Mouse (Mus musculus) macrophage (primary cell): ENCODE results near the gene Rrm1. TPM values are rescaled to one million over a fixed set of nuclear protein-coding genes. Genes with fewer than 3 reads are reported as not detected.
"Not testable (repeated sequence)": the region's sequence is repeated elsewhere in the genome, so short reads cannot be mapped to it uniquely, and the experiment has no call there.

Source experiments
- H3K27ac ChIP-seq: fragments of 350-480 bp; formaldehyde crosslinking; 2 replicates; pipeline ENCODE4 v1.9.0; 2021
- H3K36me3 ChIP-seq: fragments of 350-480 bp; formaldehyde crosslinking; 2 replicates; pipeline ENCODE4 v1.9.0; 2021; ENCODE audit errors: inconsistent target
- H3K4me3 ChIP-seq: fragments of 350-480 bp; formaldehyde crosslinking; 2 replicates; pipeline ENCODE4 v1.9.0; 2021; ENCODE audit errors: inconsistent target
- H3K79me2 ChIP-seq: fragments of 350-480 bp; formaldehyde crosslinking; 2 replicates; pipeline ENCODE4 v1.9.0; 2021; ENCODE audit errors: inconsistent target
- WGBS: methylation state at CpG from one replicate; pipeline ENCODE4 v1.1.7; 2026; ENCODE audit warnings: inconsistent platforms; ENCODE audit not compliant: missing documents; 5-methylcytosine and 5-hydroxymethylcytosine counted together
- polyA plus RNA-seq: library from polyadenylated mRNA; stranded (reverse); fragments of 250-400 nt; gene quantifications from 3 replicates; pipeline ENCODE4 v1.2.4, GENCODE M21; 2018; ENCODE audit warnings: inconsistent platforms

The Rrm1 gene
- polyA plus RNA-seq, 1 experiment from 2014 or later: 64.3 TPM

DNA sequence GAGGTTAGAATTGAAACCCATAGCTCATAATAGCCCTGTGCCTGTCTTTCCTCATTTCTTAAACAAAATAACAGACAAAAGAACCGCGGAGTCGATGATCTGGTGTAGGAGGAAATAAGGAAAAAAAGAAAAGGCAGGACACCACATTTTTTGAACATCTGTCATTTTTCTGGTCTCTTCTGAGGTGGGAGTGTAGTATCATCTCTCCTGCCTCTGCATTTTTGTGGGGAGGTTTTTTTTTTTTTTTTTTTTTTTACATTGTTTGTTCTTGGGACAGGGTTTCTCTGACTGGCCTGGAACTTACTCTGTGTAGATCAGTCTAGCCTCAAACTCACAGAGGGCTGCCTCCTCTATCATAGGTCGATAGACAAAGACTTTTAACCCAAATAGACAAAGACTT lies 937 bp downstream of the Rrm1 start:
- H3K27ac ChIP-seq: peak overlapping the region; percentile 76
- 0 out of 2 replicates have a peak, but pooled peaks cover 4% of the 10 kb centered on the region for H3K36me3 ChIP-seq
- 0% methylated on average over 4 of the region's 4 CpGs for WGBS
- H3K79me2 ChIP-seq: peaks cover 38% of the 10 kb centered on the region
- peak overlapping the region; percentile 79 for H3K4me3 ChIP-seq

DNA sequence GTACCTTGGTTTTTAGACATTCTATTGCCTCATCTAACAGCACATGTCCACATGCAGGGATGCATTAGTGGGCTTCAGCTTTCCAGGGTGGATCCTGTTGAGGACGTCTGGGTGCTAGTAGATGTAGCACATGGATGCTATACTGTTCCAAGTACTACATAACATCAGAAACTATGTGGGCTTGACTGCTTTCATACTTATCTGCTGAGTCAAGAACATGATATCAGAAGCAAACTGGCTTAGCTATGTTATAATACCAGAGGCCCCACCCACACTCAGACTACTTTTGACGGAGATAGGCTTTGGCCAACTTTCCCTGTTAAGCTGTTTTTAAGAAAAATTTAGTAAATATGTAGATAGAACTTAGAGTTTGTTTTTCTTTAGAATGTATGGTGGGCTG lies 2.8 kb downstream of the Rrm1 start:
- no peak overlapping the region for H3K4me3 ChIP-seq
- peaks cover 38% of the 10 kb centered on the region for H3K79me2 ChIP-seq
- H3K27ac ChIP-seq: no peak overlapping the region
- 97% methylated on average over 2 of the region's 2 CpGs for WGBS
- H3K36me3 ChIP-seq: peaks cover 17% of the 10 kb centered on the region

DNA sequence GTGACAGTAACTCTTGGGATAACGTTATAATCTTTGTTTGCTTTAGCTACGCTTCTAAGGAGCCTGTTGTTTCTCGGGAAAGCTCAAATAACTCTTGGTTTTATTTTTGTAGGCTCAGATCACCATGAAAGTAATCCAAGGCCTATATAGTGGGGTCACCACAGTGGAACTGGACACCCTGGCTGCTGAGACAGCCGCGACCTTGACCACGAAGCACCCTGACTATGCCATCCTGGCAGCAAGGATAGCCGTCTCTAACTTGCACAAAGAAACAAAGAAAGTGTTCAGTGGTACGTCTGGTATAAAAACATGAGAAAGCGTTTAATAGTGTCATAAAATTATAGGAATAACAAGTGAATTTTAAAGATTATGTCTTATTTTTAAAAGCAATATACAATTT lies 4.9 kb downstream of the Rrm1 start:
- Histone ChIP-seq H3K4me3 (no peak overlapping the region), H3K36me3 (peaks cover 28% of the 10 kb centered on the region), H3K27ac (no peak overlapping the region), H3K79me2 (peaks cover 38% of the 10 kb centered on the region)
- whole genome bisulfite sequencing: 96% methylated on average over 9 of the region's 9 CpGs

DNA sequence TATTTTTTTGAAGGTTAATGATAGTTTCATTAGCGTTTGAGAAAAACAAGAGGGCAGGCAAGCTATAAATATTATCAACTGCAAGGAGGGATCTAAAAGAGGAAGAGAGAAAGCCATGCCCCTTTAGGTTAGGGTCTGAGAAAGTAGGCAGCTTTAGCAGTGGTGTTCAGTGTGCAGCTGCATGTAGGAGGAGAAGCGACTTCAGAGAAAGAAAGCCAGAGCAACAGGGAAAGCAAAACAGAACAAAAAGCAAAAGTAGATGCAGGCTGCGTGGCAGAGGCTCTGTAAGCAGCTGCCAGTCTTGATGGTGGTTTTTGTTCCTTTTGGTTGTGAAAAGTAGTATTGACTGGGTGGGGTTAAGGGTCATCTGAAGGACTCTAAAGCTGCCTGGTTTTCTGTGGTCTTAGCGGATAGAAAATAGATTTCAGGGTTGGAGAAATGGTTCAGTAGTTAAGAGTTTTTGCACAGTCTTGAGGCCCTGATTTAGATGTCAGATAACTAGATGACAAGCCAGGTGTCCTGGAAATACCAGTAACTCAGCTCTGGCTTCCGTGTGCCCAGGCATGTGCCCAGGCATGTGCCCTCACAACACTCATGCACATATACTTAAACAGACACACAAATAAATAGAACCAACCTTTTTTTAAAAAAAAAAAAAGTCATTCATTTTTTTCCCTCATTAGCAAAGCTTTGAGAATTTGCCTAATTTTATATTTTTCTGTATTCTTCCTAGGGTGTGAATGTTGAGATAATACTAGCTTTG lies 17.3 kb downstream of the Rrm1 start:
- H3K79me2 ChIP-seq: no peaks in the 10 kb centered on the region
- peaks cover 43% of the 10 kb centered on the region for H3K36me3 ChIP-seq
- no peak overlapping the region for H3K4me3 ChIP-seq
- WGBS: 78% methylated on average over 5 of the region's 5 CpGs
- H3K27ac ChIP-seq: no peak overlapping the region

DNA sequence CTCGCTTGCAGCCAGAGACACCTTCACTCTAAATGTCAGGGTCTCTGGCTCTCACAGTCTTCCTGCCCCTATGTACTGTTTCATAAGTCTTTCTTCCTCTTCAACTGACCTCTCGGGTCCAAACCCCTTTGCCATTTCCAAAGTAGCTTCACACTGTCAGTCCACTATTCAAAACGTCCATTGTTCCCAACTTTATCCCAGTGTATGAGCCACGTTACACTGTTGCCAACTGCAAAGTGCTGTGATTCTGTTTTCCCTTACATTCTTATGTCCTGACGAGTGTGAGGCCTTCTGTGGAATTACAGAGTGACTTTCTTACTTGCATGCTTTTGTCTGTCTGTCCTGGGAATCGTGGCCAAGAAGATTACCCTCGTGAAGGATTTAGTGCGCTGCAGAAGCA lies 26.1 kb downstream of the Rrm1 start:
- Histone ChIP-seq H3K4me3 (no peak overlapping the region), H3K27ac (no peak overlapping the region), H3K36me3 (peaks cover 54% of the 10 kb centered on the region), H3K79me2 (no peaks in the 10 kb centered on the region)
- 88% methylated on average over 8 of the region's 8 CpGs for WGBS

DNA sequence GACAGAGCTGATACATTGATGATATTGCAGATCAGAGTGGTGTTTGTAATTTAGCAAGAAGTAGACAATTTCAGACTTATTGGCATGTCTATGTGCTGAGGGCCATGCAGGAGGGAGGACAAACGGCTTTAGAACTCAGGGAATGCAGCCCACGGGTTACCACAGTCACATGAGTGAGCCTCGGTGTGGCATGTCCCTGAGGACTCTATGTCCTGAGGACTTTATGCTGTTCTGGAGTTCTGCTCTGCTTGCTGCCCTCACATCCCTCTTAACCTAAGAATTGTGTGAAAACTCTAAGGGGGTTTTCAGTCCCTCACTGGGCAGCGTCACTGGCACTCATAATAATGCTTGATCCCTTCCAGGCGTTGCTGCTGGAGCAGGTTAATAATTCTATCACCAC lies 31.2 kb downstream of the Rrm1 start:
- Histone ChIP-seq H3K4me3 (no peak overlapping the region), H3K36me3 (peaks cover 17% of the 10 kb centered on the region), H3K27ac (no peak overlapping the region), H3K79me2 (no peaks in the 10 kb centered on the region)
- 84% methylated on average over 5 of the region's 5 CpGs for WGBS

DNA sequence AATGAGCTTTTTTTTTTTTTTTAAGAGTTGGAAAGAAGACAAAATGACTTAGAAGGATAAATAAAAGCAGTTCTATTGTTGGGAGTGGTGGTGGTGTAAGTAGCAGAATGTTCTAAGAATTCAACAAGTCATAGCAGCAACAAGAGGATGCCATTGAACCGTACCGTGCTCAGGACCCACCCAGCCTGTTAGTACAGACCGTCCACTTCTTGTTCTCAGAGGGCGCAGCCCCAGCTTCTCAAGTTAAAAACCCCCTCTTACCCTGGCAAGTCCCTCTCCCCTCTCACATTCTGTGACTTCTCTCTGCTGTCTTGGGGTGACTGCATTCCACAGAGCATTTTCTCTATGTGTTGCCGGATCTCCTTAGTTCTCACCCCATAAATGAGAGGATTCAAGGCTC lies 35.1 kb downstream of the Rrm1 start:
- Histone ChIP-seq H3K4me3 (no peak overlapping the region), H3K79me2 (no peaks in the 10 kb centered on the region), H3K27ac (no peak overlapping the region), H3K36me3 (no peaks in the 10 kb centered on the region)
- 98% methylated on average over 5 of the region's 5 CpGs for WGBS

DNA sequence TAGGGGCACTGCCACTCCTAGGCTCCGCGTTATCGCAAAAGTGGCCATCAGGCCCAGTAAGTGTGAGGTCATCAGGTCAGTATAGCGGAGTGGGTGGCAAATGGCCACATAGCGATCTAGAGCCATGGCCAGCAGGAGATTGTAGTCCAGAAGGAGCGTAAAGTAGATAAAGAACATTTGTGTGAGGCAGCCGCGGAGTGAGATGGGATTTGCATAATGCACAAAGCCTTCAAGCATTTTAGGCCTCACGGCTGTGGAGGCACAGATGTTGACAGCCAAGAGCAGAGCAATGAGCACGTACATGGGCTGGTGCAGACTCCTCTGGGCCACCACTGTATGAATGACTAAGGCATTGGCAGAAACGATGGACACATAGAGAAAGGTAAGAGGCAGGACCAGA lies 35.9 kb downstream of the Rrm1 start:
- Histone ChIP-seq H3K36me3 (no peaks in the 10 kb centered on the region), H3K27ac (no peak overlapping the region), H3K79me2 (no peaks in the 10 kb centered on the region), H3K4me3 (no peak overlapping the region)
- 98% methylated on average over 11 of the region's 11 CpGs for WGBS

DNA sequence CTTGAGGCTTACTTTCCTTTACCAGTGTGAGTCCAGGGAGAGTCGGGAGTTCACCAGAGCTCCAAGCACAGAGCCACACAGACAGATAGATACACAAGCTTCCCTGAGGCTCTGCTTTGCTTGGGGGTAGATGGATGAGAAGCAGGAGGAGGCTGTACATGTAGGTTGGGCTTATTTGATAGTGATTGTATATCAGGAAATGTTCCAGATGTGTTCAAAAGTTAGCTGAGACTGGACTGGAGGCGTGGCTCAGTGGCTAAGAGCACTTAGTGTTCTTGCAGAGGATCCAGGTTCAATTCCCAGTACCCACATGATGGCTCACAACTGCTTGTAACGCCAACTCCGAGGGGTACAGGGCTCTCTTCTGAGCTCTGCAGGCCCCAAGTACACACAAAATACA lies 36.9 kb downstream of the Rrm1 start:
- no peaks in the 10 kb centered on the region for H3K79me2 ChIP-seq
- WGBS: 95% methylated on average over 4 of the region's 4 CpGs
- no peaks in the 10 kb centered on the region for H3K36me3 ChIP-seq
- no peak overlapping the region for H3K27ac ChIP-seq
- H3K4me3 ChIP-seq: no peak overlapping the region

DNA sequence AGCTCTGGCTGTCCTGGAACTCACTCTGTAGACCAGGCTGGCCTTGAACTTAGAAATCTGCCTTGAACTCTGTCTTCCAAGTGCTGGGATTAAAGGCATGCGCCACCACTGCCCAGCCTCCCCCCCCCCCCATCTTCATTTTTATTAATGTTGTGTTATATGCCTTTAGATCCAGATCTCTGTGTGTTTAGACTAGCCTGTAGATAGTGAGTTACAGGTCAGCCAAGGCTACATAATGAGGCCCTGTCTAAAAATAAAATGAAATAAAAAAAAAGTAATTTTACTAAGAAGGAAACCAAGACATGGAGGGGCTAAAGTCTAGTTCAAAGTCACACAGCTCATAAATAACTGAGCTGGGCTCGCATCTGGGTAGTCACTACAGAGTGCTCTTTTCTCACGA lies 37.4 kb downstream of the Rrm1 start:
- H3K27ac ChIP-seq: no peak overlapping the region
- H3K36me3 ChIP-seq: no peaks in the 10 kb centered on the region
- no peak overlapping the region for H3K4me3 ChIP-seq
- 87% methylated on average over 3 of the region's 3 CpGs for WGBS
- no peaks in the 10 kb centered on the region for H3K79me2 ChIP-seq

DNA sequence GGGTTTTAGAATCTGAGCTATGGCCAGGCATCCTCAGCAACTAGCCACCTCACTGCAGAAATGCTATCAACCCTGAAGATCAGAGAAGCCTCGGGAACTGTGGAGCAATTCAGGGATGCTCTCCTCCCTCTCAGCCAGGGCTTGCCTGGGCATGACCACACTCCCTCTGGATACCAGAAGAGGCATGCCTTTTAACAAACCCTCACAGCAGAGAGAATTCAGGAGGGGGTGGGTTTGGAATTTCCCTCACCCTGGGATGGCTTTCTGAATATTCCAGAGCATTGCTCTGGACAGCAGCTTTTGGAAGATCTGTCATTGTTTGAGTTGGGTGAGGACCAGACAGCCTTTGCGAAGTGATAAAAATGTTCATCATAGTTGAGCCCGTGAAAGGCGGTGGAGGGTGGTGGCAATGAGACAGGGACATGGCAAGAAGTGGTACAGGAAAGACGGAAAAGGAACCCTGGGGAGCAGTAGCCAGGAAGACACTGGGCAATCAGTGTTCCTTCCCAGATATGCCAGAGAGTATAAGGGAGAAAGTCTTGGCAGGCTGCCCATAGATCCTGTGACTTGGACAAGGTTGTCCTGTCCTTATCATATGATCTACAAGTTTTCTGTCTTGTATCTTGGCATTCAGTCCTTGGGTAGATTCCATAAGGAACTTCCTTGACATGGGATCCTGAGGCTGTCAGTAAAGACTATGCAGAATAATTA lies 38.0 kb downstream of the Rrm1 start:
- Histone ChIP-seq H3K27ac (no peak overlapping the region), H3K36me3 (no peaks in the 10 kb centered on the region), H3K79me2 (no peaks in the 10 kb centered on the region), H3K4me3 (no peak overlapping the region)
- WGBS: 84% methylated on average over 5 of the region's 5 CpGs

DNA sequence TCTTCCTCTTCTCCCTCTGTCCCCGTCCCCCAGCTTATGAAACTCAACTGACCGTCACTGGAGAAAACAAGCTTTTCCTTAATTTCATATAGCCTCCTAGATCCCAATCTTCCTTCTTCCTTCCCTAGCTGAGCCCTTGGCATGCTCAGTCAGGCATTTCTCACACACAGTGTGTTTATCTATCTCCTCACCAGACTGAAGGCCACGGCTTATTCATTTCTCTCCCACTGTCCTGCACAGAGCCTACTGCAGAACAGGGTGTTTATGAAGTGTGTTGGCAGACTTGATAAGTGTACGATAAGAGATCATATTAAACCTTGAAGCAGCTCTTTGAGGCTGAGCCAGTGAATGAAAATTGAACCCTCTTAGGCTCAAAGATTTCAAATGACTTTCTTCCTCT lies 39.3 kb downstream of the Rrm1 start:
- Histone ChIP-seq H3K36me3 (no peaks in the 10 kb centered on the region), H3K27ac (no peak overlapping the region), H3K79me2 (no peaks in the 10 kb centered on the region), H3K4me3 (no peak overlapping the region)
- 84% methylated on average over 4 of the region's 4 CpGs for WGBS

DNA sequence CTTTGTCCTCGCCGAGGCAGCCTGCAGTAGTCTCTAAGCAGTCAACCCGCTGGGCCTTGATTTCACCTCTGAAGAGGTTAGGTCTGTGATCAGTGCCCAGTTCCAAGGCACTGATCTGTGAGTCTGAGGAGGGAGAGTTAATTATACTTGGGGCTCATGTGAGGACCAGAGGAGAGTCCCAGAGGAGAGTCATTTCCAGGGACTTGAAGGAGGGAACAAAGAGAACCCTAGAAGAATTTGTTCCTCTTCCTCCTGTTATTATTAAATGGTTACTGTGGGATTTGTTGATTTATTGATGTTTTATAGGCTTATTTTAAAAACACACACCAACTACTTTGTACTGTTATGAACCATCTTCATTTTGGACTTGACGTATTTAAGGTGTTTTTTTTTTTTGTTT lies 40.1 kb downstream of the Rrm1 start, which contains the start of gene Olfr543:
Gene Olfr543 (minus strand): TSS at position 101 of the 400 bp plus-strand sequence.
- no peak within 1 kb of the TSS for H3K4me3 ChIP-seq
- 85% methylated on average over 4 of the region's 4 CpGs for WGBS
- H3K79me2 ChIP-seq: no peaks in the 10 kb centered on the region
- H3K27ac ChIP-seq: no peak within 1 kb of the TSS
- H3K36me3 ChIP-seq: no peaks in the 10 kb centered on the region

DNA sequence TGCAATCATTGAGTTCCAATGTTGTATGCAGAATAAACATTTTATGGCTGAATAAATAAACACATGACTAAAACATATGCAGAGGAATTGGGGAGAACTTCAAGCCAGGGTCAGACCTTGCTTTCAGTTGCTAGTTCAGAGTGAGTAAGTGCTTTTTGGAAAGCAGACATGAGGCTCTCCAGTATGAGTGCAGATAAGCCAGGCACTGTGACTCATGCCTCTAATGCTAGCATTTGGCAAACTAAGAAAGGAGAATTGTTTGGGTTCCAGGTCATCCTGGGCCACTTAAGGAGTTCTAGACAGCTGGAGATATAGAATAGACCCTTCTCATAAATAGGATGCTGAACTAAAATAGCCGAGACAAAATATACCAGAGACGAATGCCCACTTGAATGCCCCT lies 42.2 kb downstream of the Rrm1 start:
- no peaks in the 10 kb centered on the region for H3K36me3 ChIP-seq
- no peak overlapping the region for H3K4me3 ChIP-seq
- 53% methylated on average over 2 of the region's 2 CpGs for WGBS
- H3K27ac ChIP-seq: no peak overlapping the region
- H3K79me2 ChIP-seq: no peaks in the 10 kb centered on the region

DNA sequence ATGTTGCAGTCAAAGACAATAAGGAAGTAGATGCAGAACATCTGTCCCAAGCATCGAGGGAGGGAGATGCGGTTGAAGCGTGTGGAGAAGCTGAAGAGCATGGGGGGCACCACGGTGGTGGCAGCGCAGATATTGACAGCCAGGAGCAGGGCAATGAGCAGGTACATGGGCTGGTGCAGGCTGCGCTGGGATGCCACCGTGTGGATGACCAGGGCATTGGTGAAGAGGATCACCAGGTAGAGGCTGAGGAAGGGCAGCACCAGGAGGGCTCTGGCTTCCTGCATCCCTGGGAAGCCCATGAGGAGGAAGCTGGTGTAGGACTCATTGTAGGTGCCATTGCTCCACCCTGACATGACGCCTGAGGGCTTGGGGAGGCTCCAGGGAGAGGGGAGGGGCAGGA lies 43.3 kb downstream of the Rrm1 start:
- H3K4me3 ChIP-seq, H3K27ac ChIP-seq, H3K79me2 ChIP-seq, H3K36me3 ChIP-seq: not testable (repeated sequence)
- 65% methylated on average over 4 of the region's 8 CpGs for WGBS
